Mouse (Mus musculus) myocyte (in vitro differentiated cells): ENCODE results near the gene Wbp4.

ENCODE experiments used
- MAX ChIP-seq: IDR thresholded peaks from one replicate; pipeline ENCODE4 v1.6.1; 2011; ENCODE audit warnings: low read depth, mild to moderate bottlenecking, control low read depth
- MYOG ChIP-seq, 3 experiments: IDR thresholded peaks; one replicate each; pipeline ENCODE4 v1.6.1; 2011; ENCODE audit warnings: control low read depth in 2 of 3, low read depth in 2 of 3, mild to moderate bottlenecking in 2 of 3; ENCODE audit not compliant: insufficient read length in 2 of 3, control insufficient read depth in 1 of 3, insufficient read depth in 1 of 3
- POLR2A ChIP-seq: IDR thresholded peaks from one replicate; pipeline ENCODE4 v1.6.1; 2011; ENCODE audit warnings: low read depth, mild to moderate bottlenecking, control low read depth, moderate library complexity; ENCODE audit not compliant: insufficient read length
- POLR2AphosphoS2 ChIP-seq: IDR thresholded peaks from one replicate; pipeline ENCODE4 v1.6.1; 2011; ENCODE audit warnings: low read depth, control low read depth; ENCODE audit not compliant: insufficient read length
- TCF12 ChIP-seq: IDR thresholded peaks from one replicate; pipeline ENCODE4 v1.6.1; 2011; ENCODE audit warnings: mild to moderate bottlenecking, control low read depth; ENCODE audit not compliant: poor library complexity, insufficient read depth, severe bottlenecking
- USF1 ChIP-seq: IDR thresholded peaks from one replicate; pipeline ENCODE4 v1.6.1; 2011; ENCODE audit warnings: low read depth, mild to moderate bottlenecking, control low read depth, moderate library complexity

GRCm38 (mm10) chr14:79482747-79483355 lies 1.5 kb upstream of the Wbp4 start:
- TF ChIP-seq POLR2A (no peak), MAX (no peak), TCF12 (no peak), USF1 (no peak), POLR2AphosphoS2 (no peak), MYOG (IDR thresholded peaks at IDR 0.05; ENCODE audit: control insufficient read depth in 1 of 3, insufficient read depth in 1 of 3, insufficient read length in 2 of 3, low read depth in 2 of 3) (no peak)
